Mouse (Mus musculus): ENCODE results near the gene Aph1c.
A peak's percentile ranks its signal among the peaks of the same experiment; 100 is the strongest.
"Not testable (repeated sequence)": the region's sequence is repeated elsewhere in the genome, so short reads cannot be mapped to it uniquely, and the experiment has no call there.

The Aph1c gene

GRCm38 (mm10) chr9:66832366-66832908, 2.1 kb downstream of the Aph1c start:
- DNase-seq (ENCODE audit: low read depth): no peak

- peak; percentile 77 for DNase-seq (ENCODE audit: low read depth)
Observed at GRCm38 (mm10) chr9:66825990-66826389, 8.5 kb downstream of the Aph1c start.

- not testable (repeated sequence) for DNase-seq (ENCODE audit: low read depth)
Observed at GRCm38 (mm10) chr9:66822255-66822654, 12.3 kb downstream of the Aph1c start.

- no peak for DNase-seq (ENCODE audit: low read depth)
Observed at GRCm38 (mm10) chr9:66820996-66821395, 13.5 kb downstream of the Aph1c start.

GRCm38 (mm10) chr9:66813392-66813791, 21.1 kb downstream of the Aph1c start:
- no peak for DNase-seq (ENCODE audit: low read depth)

GRCm38 (mm10) chr9:66805951-66806350, 28.6 kb downstream of the Aph1c start:
- DNase-seq (ENCODE audit: low read depth): not testable (repeated sequence)

- no peak for DNase-seq (ENCODE audit: low read depth)
Observed at GRCm38 (mm10) chr9:66801947-66802346, 32.6 kb downstream of the Aph1c start.

GRCm38 (mm10) chr9:66796739-66797138, 37.8 kb downstream of the Aph1c start, which contains the start of gene Gm10647:
TSS of gene Gm10647 (plus strand) at chr9:66797039.
- no peak for DNase-seq (ENCODE audit: low read depth)

GRCm38 (mm10) chr9:66795464-66796324, 38.8 kb downstream of the Aph1c start, which contains the start of gene Aph1b:
TSS of gene Aph1b (minus strand) at chr9:66795490.
- DNase-seq (ENCODE audit: low read depth): peak; percentile 91

- DNase-seq (ENCODE audit: low read depth): no peak
Observed at GRCm38 (mm10) chr9:66794629-66795463, 39.7 kb downstream of the Aph1c start.

GRCm38 (mm10) chr9:66787821-66788220, 46.7 kb downstream of the Aph1c start:
- DNase-seq (ENCODE audit: low read depth): peak; percentile 54

- DNase-seq (ENCODE audit: low read depth): not testable (repeated sequence)
Observed at GRCm38 (mm10) chr9:66784552-66784951, 50.0 kb downstream of the Aph1c start.

GRCm38 (mm10) chr9:66770701-66771100, 63.8 kb downstream of the Aph1c start:
- no peak for DNase-seq (ENCODE audit: low read depth)

GRCm38 (mm10) chr9:66769275-66769674, 65.3 kb downstream of the Aph1c start:
- DNase-seq (ENCODE audit: low read depth): no peak

GRCm38 (mm10) chr9:66768721-66769120, 65.8 kb downstream of the Aph1c start:
- no peak for DNase-seq (ENCODE audit: low read depth)

Data from NIH3T3 (cell line).